Mouse (Mus musculus): ENCODE measurements around the gene Kptn. TPM values are rescaled to one million over a fixed set of nuclear protein-coding genes. Genes with fewer than 3 reads are reported as not detected.
A peak's percentile ranks its signal among the peaks of the same experiment; 100 is the strongest.

The Kptn gene
- polyA plus RNA-seq, 1 experiment from 2014 or later, result 29.4 TPM

DNA sequence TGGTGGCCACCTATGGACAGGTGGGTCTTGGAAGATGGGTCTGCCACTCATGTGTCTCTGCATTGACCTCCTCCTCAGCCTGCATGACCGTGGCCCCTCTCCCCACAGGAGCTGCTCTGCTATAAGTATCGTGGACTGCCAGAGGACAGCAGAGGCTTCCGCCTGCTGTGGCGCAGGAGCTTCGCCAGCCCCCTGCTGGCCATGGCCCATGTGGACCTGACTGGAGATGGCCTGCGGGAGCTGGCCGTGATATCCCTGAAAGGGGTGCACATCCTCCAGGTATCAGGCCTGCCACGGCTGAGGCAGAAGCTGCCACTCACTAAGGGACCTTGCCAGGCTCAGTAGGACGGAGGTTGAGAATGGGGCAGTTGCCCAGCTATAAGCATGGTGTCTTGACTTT is 6.1 kb downstream of the Kptn start:
- peaks cover 27% of the 10 kb centered on the region for H3K36me3 ChIP-seq
- no peak overlapping the region for H3K9ac ChIP-seq
- ATAC-seq (ENCODE audit: insufficient number of reproducible peaks, low FRiP score), result no peak
- H3K4me2 ChIP-seq, result no peak overlapping the region
- peaks cover 1% of the 10 kb centered on the region for H3K27me3 ChIP-seq (replicated peaks)
- H3K4me3 ChIP-seq, result no peak overlapping the region
- no peak overlapping the region for H3K27ac ChIP-seq (ENCODE audit: poor library complexity, severe bottlenecking)
- 74% methylated on average over 9 of the region's 9 CpGs for WGBS
- no peaks in the 10 kb centered on the region for H3K9me3 ChIP-seq (replicated peaks)
- peaks cover 25% of the 10 kb centered on the region for H3K4me1 ChIP-seq (replicated peaks)

DNA sequence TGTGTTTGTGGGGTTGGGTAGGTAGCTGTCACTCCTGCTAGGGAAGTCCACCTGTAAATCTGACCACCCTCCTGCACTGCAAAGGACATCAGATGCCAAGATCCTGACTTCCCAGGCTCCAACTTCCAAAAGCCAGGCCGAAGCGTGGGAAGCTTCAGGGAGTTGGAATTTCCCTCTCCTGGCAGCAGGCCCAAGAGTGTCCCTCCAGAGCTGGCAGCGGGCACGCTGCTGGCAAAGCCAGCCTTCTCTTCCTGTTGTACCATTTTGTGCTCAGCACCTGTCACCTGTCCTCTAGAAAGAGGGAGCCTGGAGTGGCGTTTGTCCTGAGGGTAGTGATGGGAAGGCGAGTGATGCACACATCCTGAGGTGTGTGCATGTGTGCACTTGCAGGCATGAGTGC is 8.6 kb downstream of the Kptn start:
- Histone ChIP-seq H3K9me3 (replicated peaks) (no peaks in the 10 kb centered on the region), H3K27me3 (replicated peaks) (peaks cover 25% of the 10 kb centered on the region), H3K4me1 (replicated peaks) (peaks cover 36% of the 10 kb centered on the region), H3K4me3 (no peak overlapping the region), H3K4me2 (0 out of 2 replicates have a peak overlapping the region, but pooled peaks have one; percentile 86), H3K27ac (ENCODE audit: poor library complexity, severe bottlenecking) (no peak overlapping the region), H3K9ac (no peak overlapping the region), H3K36me3 (peaks cover 27% of the 10 kb centered on the region)
- ATAC-seq (ENCODE audit: insufficient number of reproducible peaks, low FRiP score), result no peak
- WGBS, result 77% methylated on average over 6 of the region's 6 CpGs

DNA sequence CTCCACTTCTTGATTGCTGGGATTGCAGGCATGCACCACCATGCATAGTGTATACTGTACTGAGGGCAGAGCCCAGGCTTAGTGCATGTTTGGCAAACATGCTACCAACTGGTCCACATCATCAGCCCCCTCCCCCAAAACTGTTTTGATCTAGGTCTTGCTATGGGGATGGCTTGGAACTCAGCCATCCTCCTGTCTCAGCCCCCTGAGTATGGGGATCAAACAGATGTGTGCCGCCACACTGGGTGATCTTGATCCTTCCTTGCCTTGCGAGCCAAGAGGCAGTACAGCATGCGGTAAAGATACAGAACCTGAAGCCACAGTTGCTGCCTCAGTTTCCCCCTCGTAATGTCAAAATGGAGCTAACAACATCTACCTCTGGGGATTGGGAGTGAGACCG is 9.2 kb downstream of the Kptn start:
- H3K9ac ChIP-seq, result no peak overlapping the region
- H3K4me3 ChIP-seq, result peak overlapping the region; percentile 59
- H3K27ac ChIP-seq (ENCODE audit: poor library complexity, severe bottlenecking), result peak overlapping the region; percentile 87
- ATAC-seq (ENCODE audit: insufficient number of reproducible peaks, low FRiP score), result no peak
- WGBS, result 56% methylated on average over 5 of the region's 5 CpGs
- peaks cover 27% of the 10 kb centered on the region for H3K36me3 ChIP-seq
- H3K4me2 ChIP-seq, result peak overlapping the region; percentile 86
- peaks cover 36% of the 10 kb centered on the region for H3K4me1 ChIP-seq (replicated peaks)
- H3K27me3 ChIP-seq (replicated peaks), result peaks cover 25% of the 10 kb centered on the region
- no peaks in the 10 kb centered on the region for H3K9me3 ChIP-seq (replicated peaks)

DNA sequence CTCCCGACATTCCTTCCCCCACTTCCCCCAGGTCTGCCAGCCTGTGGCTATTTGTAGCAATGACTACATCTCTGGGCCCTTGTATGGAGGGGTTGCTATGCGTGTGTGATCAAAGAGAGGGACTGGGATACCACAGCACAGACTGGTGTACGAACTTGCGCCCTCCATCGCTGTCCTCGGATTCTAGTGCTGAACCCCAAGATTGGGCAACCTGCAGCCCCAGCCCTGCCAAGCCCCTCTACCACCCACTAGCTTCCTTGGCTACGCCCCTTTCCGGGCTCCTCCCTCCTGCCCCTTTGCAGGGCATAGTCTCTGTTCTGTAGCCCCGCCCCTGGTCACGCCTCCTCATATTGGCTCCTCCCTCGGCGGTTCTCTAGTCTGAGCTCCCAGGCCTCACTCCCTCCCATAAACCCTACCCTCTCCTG is 9.7 kb downstream of the Kptn start, which contains the start of gene Slc8a2:
Gene Slc8a2 (plus strand): TSS at position 406 of the 425 bp plus-strand sequence.
- no peaks in the 10 kb centered on the region for H3K9me3 ChIP-seq (replicated peaks)
- peak; percentile 83 for ATAC-seq (ENCODE audit: insufficient number of reproducible peaks, low FRiP score)
- peak within 1 kb of the TSS; percentile 86 for H3K4me2 ChIP-seq
- peak within 1 kb of the TSS; percentile 87 for H3K27ac ChIP-seq (ENCODE audit: poor library complexity, severe bottlenecking)
- H3K9ac ChIP-seq, result peak within 1 kb of the TSS; percentile 74
- H3K4me1 ChIP-seq (replicated peaks), result peaks cover 36% of the 10 kb centered on the region
- WGBS, result 2% methylated on average over 12 of the region's 12 CpGs
- H3K27me3 ChIP-seq (replicated peaks), result peaks cover 28% of the 10 kb centered on the region
- H3K4me3 ChIP-seq, result peak within 1 kb of the TSS; percentile 59
- peaks cover 26% of the 10 kb centered on the region for H3K36me3 ChIP-seq

- ATAC-seq (ENCODE audit: insufficient number of reproducible peaks, low FRiP score), result peak; percentile 76
- Histone ChIP-seq H3K9me3 (replicated peaks) (no peaks in the 10 kb centered on the region), H3K36me3 (peaks cover 22% of the 10 kb centered on the region), H3K27me3 (replicated peaks) (peaks cover 29% of the 10 kb centered on the region), H3K4me2 (peak overlapping the region; percentile 86), H3K4me3 (peak overlapping the region; percentile 59), H3K4me1 (replicated peaks) (peaks cover 36% of the 10 kb centered on the region), H3K9ac (peak overlapping the region; percentile 74), H3K27ac (ENCODE audit: poor library complexity, severe bottlenecking) (peak overlapping the region; percentile 87)
- 2% methylated on average over 35 of the region's 38 CpGs for WGBS
Observed at GRCm38 (mm10) chr7:16129846-16130691, 10.4 kb downstream of the Kptn start.

DNA sequence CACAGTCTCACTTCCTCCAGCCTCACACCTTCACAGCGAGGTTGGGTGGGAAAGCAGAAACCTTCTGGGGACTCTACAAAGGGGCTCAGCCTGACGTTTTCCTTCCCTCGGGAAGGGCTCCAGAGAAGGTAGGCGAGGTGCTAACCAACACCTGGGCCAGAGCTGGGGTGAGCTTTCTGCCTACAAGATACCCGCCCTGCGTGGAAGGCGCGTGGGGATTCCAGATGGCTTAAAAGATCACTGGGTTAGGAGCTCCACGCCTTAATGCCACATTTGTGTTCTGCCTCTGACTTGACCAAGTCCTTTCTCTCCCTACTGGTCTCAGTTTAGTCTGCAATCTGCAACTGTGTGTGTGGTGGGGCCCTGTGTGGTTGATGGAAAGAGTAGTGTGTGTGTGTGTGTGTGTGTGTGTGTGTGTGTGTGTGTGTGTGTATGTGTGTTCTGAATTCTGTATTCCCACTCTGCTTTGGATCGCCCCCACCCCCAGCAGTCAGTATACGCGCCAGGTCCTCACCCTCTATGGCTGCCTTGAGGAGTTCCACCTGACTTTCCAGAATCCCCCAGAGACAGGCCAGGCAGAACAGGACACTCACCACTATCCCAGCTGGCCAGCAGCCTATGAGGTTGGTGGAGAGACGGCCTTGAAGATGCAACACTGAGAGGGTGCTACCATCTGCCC is 11.4 kb downstream of the Kptn start:
- H3K4me1 ChIP-seq (replicated peaks), result peaks cover 36% of the 10 kb centered on the region
- H3K27ac ChIP-seq (ENCODE audit: poor library complexity, severe bottlenecking), result no peak overlapping the region
- peaks cover 29% of the 10 kb centered on the region for H3K27me3 ChIP-seq (replicated peaks)
- H3K36me3 ChIP-seq, result peaks cover 12% of the 10 kb centered on the region
- peak overlapping the region; percentile 59 for H3K4me3 ChIP-seq
- no peak overlapping the region for H3K9ac ChIP-seq
- ATAC-seq (ENCODE audit: insufficient number of reproducible peaks, low FRiP score), result no peak
- peak overlapping the region; percentile 86 for H3K4me2 ChIP-seq
- 38% methylated on average over 13 of the region's 13 CpGs for WGBS
- H3K9me3 ChIP-seq (replicated peaks), result no peaks in the 10 kb centered on the region

GRCm38 (mm10) chr7:16132161-16132581 is 12.5 kb downstream of the Kptn start:
- peaks cover 5% of the 10 kb centered on the region for H3K36me3 ChIP-seq
- peaks cover 29% of the 10 kb centered on the region for H3K27me3 ChIP-seq (replicated peaks)
- H3K9ac ChIP-seq, result no peak overlapping the region
- H3K9me3 ChIP-seq (replicated peaks), result no peaks in the 10 kb centered on the region
- WGBS, result 15% methylated on average over 7 of the region's 7 CpGs
- no peak overlapping the region for H3K4me3 ChIP-seq
- ATAC-seq (ENCODE audit: insufficient number of reproducible peaks, low FRiP score), result no peak
- H3K27ac ChIP-seq (ENCODE audit: poor library complexity, severe bottlenecking), result no peak overlapping the region
- no peak overlapping the region for H3K4me2 ChIP-seq
- peaks cover 36% of the 10 kb centered on the region for H3K4me1 ChIP-seq (replicated peaks)

- no peaks in the 10 kb centered on the region for H3K9me3 ChIP-seq (replicated peaks)
- 0 out of 2 replicates have a peak, but pooled peaks cover 3% of the 10 kb centered on the region for H3K36me3 ChIP-seq
- WGBS, result 56% methylated on average over 3 of the region's 3 CpGs
- no peak for ATAC-seq (ENCODE audit: insufficient number of reproducible peaks, low FRiP score)
- no peak overlapping the region for H3K4me3 ChIP-seq
- peaks cover 36% of the 10 kb centered on the region for H3K4me1 ChIP-seq (replicated peaks)
- H3K27me3 ChIP-seq (replicated peaks), result peaks cover 29% of the 10 kb centered on the region
- no peak overlapping the region for H3K9ac ChIP-seq
- H3K27ac ChIP-seq (ENCODE audit: poor library complexity, severe bottlenecking), result no peak overlapping the region
- no peak overlapping the region for H3K4me2 ChIP-seq
Observed at GRCm38 (mm10) chr7:16132926-16133325, 13.2 kb downstream of the Kptn start.

DNA sequence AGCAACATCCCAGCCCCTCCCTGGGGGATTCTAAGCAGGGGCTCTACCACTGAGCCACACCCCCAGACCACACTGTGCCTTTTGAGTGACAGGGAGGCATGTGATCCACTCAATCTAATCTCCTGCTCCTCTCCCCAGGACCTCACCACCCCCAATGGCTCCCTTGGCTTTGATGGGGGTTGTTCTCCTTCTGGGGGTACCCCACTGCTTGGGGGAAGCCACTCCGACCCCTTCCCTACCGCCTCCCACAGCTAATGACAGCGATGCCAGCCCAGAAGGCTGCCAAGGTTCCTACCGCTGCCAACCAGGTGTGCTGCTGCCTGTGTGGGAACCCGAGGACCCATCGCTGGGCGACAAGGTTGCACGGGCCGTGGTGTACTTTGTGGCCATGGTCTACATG is 14.0 kb downstream of the Kptn start:
- Histone ChIP-seq H3K9ac (no peak overlapping the region), H3K4me3 (no peak overlapping the region), H3K9me3 (replicated peaks) (no peaks in the 10 kb centered on the region), H3K27ac (ENCODE audit: poor library complexity, severe bottlenecking) (no peak overlapping the region), H3K4me1 (replicated peaks) (peaks cover 32% of the 10 kb centered on the region), H3K4me2 (no peak overlapping the region), H3K27me3 (replicated peaks) (peaks cover 29% of the 10 kb centered on the region), H3K36me3 (0 out of 2 replicates have a peak, but pooled peaks cover 3% of the 10 kb centered on the region)
- no peak for ATAC-seq (ENCODE audit: insufficient number of reproducible peaks, low FRiP score)
- WGBS, result 88% methylated on average over 9 of the region's 9 CpGs

DNA sequence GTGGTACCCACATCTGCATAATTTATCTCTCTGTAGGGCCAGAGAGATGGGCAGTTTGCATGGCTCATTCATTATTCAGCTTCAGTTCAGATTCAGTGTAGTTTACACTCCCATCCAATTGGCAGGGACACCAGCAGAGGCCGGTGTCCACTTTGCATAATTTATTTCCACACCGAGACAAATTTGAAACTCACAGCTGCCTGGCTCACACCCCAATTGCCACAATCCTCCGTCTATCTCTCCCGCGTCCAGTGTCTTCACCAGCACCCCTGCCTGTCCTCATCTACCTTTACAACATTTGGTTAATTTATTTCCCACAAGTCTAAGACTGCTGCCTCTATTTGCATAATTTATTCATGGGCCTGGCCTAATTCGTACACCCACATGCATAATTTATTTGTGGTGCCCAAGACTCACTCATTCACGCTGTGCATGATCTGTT is 15.3 kb downstream of the Kptn start:
- no peak overlapping the region for H3K9ac ChIP-seq
- H3K4me2 ChIP-seq, result no peak overlapping the region
- H3K4me3 ChIP-seq, result no peak overlapping the region
- H3K9me3 ChIP-seq (replicated peaks), result no peaks in the 10 kb centered on the region
- H3K36me3 ChIP-seq, result 0 out of 2 replicates have a peak, but pooled peaks cover 3% of the 10 kb centered on the region
- 75% methylated on average over 7 of the region's 7 CpGs for WGBS
- peaks cover 20% of the 10 kb centered on the region for H3K4me1 ChIP-seq (replicated peaks)
- H3K27me3 ChIP-seq (replicated peaks), result peaks cover 29% of the 10 kb centered on the region
- H3K27ac ChIP-seq (ENCODE audit: poor library complexity, severe bottlenecking), result no peak overlapping the region
- ATAC-seq (ENCODE audit: insufficient number of reproducible peaks, low FRiP score), result no peak
